Mouse (Mus musculus) testis, adult 2 months (tissue): ENCODE data around the gene Nek9.

ENCODE experiments used
- CTCF ChIP-seq: fragments of 200-500 bp; IDR thresholded peaks from 2 replicates; pipeline ENCODE4 v1.5.1; 2012; ENCODE audit warnings: low read depth, mild to moderate bottlenecking, inconsistent platforms, low read length, moderate library complexity; ENCODE audit not compliant: control insufficient read depth, insufficient read depth, insufficient replicate concordance
- POLR2A ChIP-seq: fragments of 200-500 bp; IDR thresholded peaks from 2 replicates; pipeline ENCODE4 v1.6.1; 2012; ENCODE audit warnings: low read depth, mild to moderate bottlenecking, inconsistent platforms, low read length, moderate library complexity; ENCODE audit not compliant: control insufficient read depth

DNA sequence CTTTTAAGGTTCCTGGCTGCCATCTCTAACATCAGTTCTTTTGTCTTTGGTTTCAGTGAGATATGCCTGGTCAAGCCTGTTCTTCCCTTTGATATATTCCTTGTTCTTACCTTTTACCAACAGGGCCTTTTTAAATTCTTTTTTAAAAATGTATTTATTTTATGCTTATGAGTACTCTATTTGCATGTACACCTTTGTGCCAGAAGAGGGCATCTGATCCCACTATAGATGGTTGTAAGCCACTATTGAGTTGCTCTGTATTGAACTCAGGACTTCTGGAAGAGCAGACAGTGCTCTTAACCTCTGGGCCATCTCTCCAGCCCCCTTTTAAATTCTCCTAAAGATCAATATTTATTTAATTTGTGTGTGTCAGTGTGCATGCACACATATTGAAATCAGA lies 46.3 kb downstream of the Nek9 start:
- TF ChIP-seq CTCF (no peak), POLR2A (no peak)
